In genomic region chr3:51170225-51170852, GRCm38 (mm10) we compare ENCODE assay signal across 8 mouse cellular contexts. TPM values are rescaled to one million over a fixed set of nuclear protein-coding genes. Genes with fewer than 3 reads are reported as not detected.
A peak's percentile ranks its signal among the peaks of the same experiment; 100 is the strongest.
DNase-seq lines count a peak whose midpoint lies in the region; ATAC-seq lines count a peak whose summit lies in the region.

No protein-coding gene starts in this region.

- H3K27me3 ChIP-seq in limb, embryonic 11.5 days (ENCODE audit: control insufficient read depth, insufficient read depth, low read length): no peaks in the 10 kb centered on the region
- H3K27me3 ChIP-seq in splenic B cell, adult 2 months (ENCODE audit: control insufficient read depth, insufficient read depth, low read length, poor library complexity, severe bottlenecking): no peaks in the 10 kb centered on the region

- no peaks in the 10 kb centered on the region for H3K9me3 ChIP-seq in limb, embryonic 11.5 days (ENCODE audit: control insufficient read depth, low read length)

- H3K9ac ChIP-seq in limb, embryonic 11.5 days (ENCODE audit: low read length): no peak overlapping the region

- no peak overlapping the region for H3K4me2 ChIP-seq in limb, embryonic 11.5 days (ENCODE audit: low read depth, severe bottlenecking)

- no peak overlapping the region for H3K27ac ChIP-seq in limb, embryonic 11.5 days (replicated peaks; ENCODE audit: low read depth, low read length)

- DNase-seq in 3134 (ENCODE audit: extremely low read depth, insufficient read length, low spot score): peak; percentile 40
- peak; percentile 86 to 89 for DNase-seq in adrenal gland, adult 18-20 months (ENCODE audit: low spot score in 2 of 2)
- peak; percentile 91 for DNase-seq in embryo, embryonic 10 days (ENCODE audit: low spot score)
- DNase-seq in gastrocnemius, postnatal 25 days: peak; percentile 61
- peak; percentile 79 for DNase-seq in kidney, adult 9 months
- DNase-seq in limb, embryonic 11.5 days (ENCODE audit: low spot score): peak; percentile 90
- DNase-seq in natural killer cell, adult 2 months (ENCODE audit: low spot score in 2 of 2): peak; percentile 49 to 61
- DNase-seq in splenic B cell, adult 2 months (ENCODE audit: low read depth, low spot score): peak; percentile 72

- ATAC-seq in limb, embryonic 11.5 days (ENCODE audit: insufficient number of reproducible peaks, low FRiP score, low TSS enrichment, low read depth): no peak

- 33% methylated on average over 19 of the region's 19 CpGs for WGBS in limb, embryonic 11.5 days

- H3K4me1 ChIP-seq in limb, embryonic 11.5 days (ENCODE audit: control insufficient read depth, insufficient read depth, low read length): no peaks in the 10 kb centered on the region

- H3K4me3 ChIP-seq in limb, embryonic 11.5 days (ENCODE audit: low read depth, low read length): no peak overlapping the region

- H3K36me3 ChIP-seq in limb, embryonic 11.5 days (ENCODE audit: control insufficient read depth, insufficient read depth, low read length): no peaks in the 10 kb centered on the region
- H3K36me3 ChIP-seq in splenic B cell, adult 2 months (ENCODE audit: control insufficient read depth, insufficient read depth, low read length, poor library complexity, severe bottlenecking): no peaks in the 10 kb centered on the region

RNA-seq across cellular contexts. Expression of gene Noct, which starts 53.9 kb away (rescaled TPM):
- 10 to 100 TPM; 34.1 to 55.2 TPM for total RNA-seq in adrenal gland, adult 18-20 months (2021)
- 10 to 100 TPM; 23.0 to 29.3 TPM for total RNA-seq in gastrocnemius, postnatal 25 days (2021)
- 14.0 and 14.1 TPM in 2 replicates for polyA plus RNA-seq in limb, embryonic 11.5 days (2014; fragmentation: Nextera tagmentation; extraction: Ambion mirVana)

Comparison
In these comparisons a context has a peak if more than half of its experiments do, and no peak if none do; other contexts are left out.
1. DNase-seq: peak in every context shown above with its lines; median percentile 91 in embryo, embryonic 10 days; 90 in limb, embryonic 11.5 days; 88 in adrenal gland, adult 18-20 months; 79 in kidney, adult 9 months; 72 in splenic B cell, adult 2 months; 61 in gastrocnemius, postnatal 25 days; 55 in natural killer cell, adult 2 months; 40 in 3134.